Mouse (Mus musculus): Measurements from ENCODE around the gene Cnbd2.
A peak's percentile ranks its signal among the peaks of the same experiment; 100 is the strongest.

Cnbd2 gene

GRCm38 (mm10) chr2:156311841-156312291 lies 233 bp upstream of the Cnbd2 start:
- DNase-seq = peak; percentile 59 to 67

- DNase-seq = peak in 1 of 2 experiments; percentile 27
Measured at GRCm38 (mm10) chr2:156313153-156313552, 1.1 kb downstream of the Cnbd2 start.

GRCm38 (mm10) chr2:156314811-156315210 lies 2.7 kb downstream of the Cnbd2 start:
- no peak for DNase-seq

- DNase-seq = no peak
Measured at GRCm38 (mm10) chr2:156318491-156318890, 6.4 kb downstream of the Cnbd2 start.

- DNase-seq = no peak
Measured at GRCm38 (mm10) chr2:156321538-156321937, 9.4 kb downstream of the Cnbd2 start.

GRCm38 (mm10) chr2:156324116-156324588 lies 12.1 kb downstream of the Cnbd2 start:
- DNase-seq = no peak

GRCm38 (mm10) chr2:156324681-156325080 lies 12.6 kb downstream of the Cnbd2 start:
- DNase-seq = no peak

GRCm38 (mm10) chr2:156330681-156331080 lies 18.6 kb downstream of the Cnbd2 start:
- DNase-seq = no peak

GRCm38 (mm10) chr2:156331446-156331965 lies 19.4 kb downstream of the Cnbd2 start:
- no peak for DNase-seq

GRCm38 (mm10) chr2:156340078-156340477 lies 28.0 kb downstream of the Cnbd2 start:
- DNase-seq = no peak

- DNase-seq = peak; percentile 70 to 72
Measured at GRCm38 (mm10) chr2:156344775-156345532, 32.9 kb downstream of the Cnbd2 start.

- no peak for DNase-seq
Measured at GRCm38 (mm10) chr2:156348812-156349211, 36.7 kb downstream of the Cnbd2 start.

GRCm38 (mm10) chr2:156349286-156349848 lies 37.3 kb downstream of the Cnbd2 start:
- DNase-seq = peak; percentile 28 to 44

GRCm38 (mm10) chr2:156351243-156351642 lies 39.1 kb downstream of the Cnbd2 start:
- peak; percentile 17 to 56 for DNase-seq

- DNase-seq = no peak
Measured at GRCm38 (mm10) chr2:156352413-156353165, 40.5 kb downstream of the Cnbd2 start.

- DNase-seq = no peak
Measured at GRCm38 (mm10) chr2:156353265-156353692, 41.2 kb downstream of the Cnbd2 start.

- peak; percentile 80 to 81 for DNase-seq
Measured at GRCm38 (mm10) chr2:156356031-156356430, 43.9 kb downstream of the Cnbd2 start.

- DNase-seq = no peak
Measured at GRCm38 (mm10) chr2:156368465-156368864, 56.4 kb downstream of the Cnbd2 start.

GRCm38 (mm10) chr2:156370896-156371295 lies 58.8 kb downstream of the Cnbd2 start:
- no peak for DNase-seq

- DNase-seq = peak; percentile 52 to 74
Measured at GRCm38 (mm10) chr2:156376956-156377355, 64.9 kb downstream of the Cnbd2 start.

- no peak for DNase-seq
Measured at GRCm38 (mm10) chr2:156379929-156380328, 67.8 kb downstream of the Cnbd2 start.

GRCm38 (mm10) chr2:156381350-156381749 lies 69.3 kb downstream of the Cnbd2 start:
- peak; percentile 41 to 42 for DNase-seq
